Mouse (Mus musculus) cortical plate, adult 2 months (tissue): ENCODE data around the gene Itpr2.

ENCODE experiments used
- CTCF ChIP-seq: fragments of 200-500 bp; IDR thresholded peaks from 2 replicates; pipeline ENCODE4 v1.5.1; 2011; ENCODE audit warnings: mild to moderate bottlenecking, control low read depth, low read length; ENCODE audit not compliant: insufficient read depth; ENCODE audit errors: extremely low read depth
- POLR2A ChIP-seq: fragments of 200-500 bp; IDR thresholded peaks from 2 replicates; pipeline ENCODE4 v1.6.1; 2011; ENCODE audit warnings: mild to moderate bottlenecking, low read length, control low read depth; ENCODE audit not compliant: insufficient read depth; ENCODE audit errors: extremely low read depth

- no peak for TF ChIP-seq POLR2A
- no peak for TF ChIP-seq CTCF
Measured at GRCm38 (mm10) chr6:146454520-146455511, 47.2 kb downstream of the Itpr2 start.
